Mouse (Mus musculus) CD4-positive, CD25-positive, alpha-beta regulatory T cell, adult 4 months (primary cell): ENCODE data around the gene Enpp7. TPM values are rescaled to one million over a fixed set of nuclear protein-coding genes. Genes with fewer than 3 reads are reported as not detected.

ENCODE experiments used
- ATAC-seq: one replicate; pipeline ENCODE4 v1.8.0; 2017
- polyA plus RNA-seq, 2 experiments: library from polyadenylated mRNA; unstranded; fragments of 100-300 nt; shearing (Covaris generic); gene quantifications; one replicate each; pipeline ENCODE4 v1.2.1; 2017

Gene Enpp7
- not detected for polyA plus RNA-seq

GRCm38 (mm10) chr11:118987999-118988398, at the start of gene Enpp7:
TSS of gene Enpp7 (plus strand) at chr11:118988188.
- ATAC-seq = no peak

DNA sequence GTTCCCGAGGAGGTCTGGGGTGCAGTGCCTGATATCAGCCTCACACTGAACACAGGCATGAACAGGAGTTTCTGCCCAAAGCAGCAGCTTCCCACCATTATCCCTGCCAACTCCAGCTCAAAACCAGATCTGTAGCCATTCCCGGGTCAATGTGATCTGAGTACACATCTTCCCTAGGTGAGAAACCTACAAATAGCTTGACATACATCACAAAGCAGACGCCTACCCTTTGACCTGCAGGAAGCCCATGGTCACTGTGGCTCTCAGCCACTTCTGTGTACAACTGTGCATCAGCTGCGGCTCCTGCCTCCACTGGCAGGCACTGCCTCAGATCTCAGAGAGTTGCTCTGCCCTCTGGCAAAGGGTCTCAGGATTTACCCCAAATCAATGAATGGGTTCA, 48.3 kb upstream of the Enpp7 start:
- ATAC-seq = no peak

GRCm38 (mm10) chr11:118940539-118940938, 47.4 kb upstream of the Enpp7 start:
- no peak for ATAC-seq

DNA sequence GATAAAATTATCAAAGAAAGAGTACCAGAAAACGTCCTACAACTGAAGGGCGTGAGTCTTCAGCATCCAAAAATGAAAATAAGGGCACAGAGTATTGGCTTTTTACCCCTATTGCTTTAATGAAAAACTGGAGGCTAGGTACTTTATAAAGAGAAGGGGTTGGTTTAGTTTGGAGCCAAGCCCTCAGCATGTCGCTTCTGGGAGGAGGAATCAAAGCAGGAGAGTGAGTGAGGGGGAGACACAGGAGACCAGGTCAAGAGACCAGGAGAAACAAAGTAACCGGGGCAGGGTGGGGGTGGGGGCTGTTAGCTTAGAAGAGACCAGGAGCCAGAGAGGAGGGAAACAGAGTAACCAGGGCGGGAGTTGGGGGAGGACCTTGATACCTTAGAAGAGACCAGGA, 46.7 kb upstream of the Enpp7 start:
- ATAC-seq = no peak

DNA sequence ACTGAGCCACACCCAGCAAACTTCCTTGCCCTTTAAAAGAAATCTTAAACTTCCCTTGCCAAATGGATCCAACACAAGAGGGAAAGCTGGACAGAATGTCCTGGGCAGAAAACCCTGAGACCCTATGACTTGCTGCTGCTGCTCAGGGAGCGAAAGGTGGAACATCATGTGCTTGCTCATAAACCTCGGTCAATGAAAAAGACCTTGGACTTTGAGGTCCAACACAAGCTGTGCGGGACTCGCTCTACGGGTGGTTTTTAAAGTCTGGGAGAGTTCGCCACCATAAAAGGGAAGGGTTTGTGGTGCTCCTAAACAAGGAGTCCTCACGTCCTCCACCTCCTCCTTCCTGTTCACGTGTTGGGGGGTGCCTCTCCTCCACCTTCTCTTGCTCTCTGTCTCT, 42.1 kb upstream of the Enpp7 start:
- ATAC-seq = no peak

- no peak for ATAC-seq
Observed at GRCm38 (mm10) chr11:118955016-118955415, 33.0 kb upstream of the Enpp7 start.

DNA sequence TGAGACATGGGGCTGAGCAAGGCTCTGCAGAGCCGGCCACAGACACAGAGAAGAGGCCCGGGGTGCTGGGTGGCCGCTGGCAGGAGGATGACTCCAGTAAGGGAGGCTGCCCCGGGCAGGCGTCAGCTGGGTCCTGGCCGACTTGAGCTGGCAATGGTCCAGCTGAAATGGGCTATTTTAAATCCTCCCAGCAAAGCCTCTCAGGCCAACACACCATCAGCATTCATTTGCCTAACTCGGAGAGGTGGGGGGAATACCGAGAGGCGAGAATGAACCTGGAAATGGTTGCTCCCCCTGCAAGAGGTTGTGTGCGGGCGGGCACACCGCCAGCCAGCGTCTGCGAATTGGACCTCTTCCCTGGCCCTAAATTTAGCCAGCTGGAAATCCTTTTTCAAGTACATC, 30.9 kb upstream of the Enpp7 start:
- no peak for ATAC-seq

GRCm38 (mm10) chr11:118960649-118961048, 27.3 kb upstream of the Enpp7 start:
- no peak for ATAC-seq

DNA sequence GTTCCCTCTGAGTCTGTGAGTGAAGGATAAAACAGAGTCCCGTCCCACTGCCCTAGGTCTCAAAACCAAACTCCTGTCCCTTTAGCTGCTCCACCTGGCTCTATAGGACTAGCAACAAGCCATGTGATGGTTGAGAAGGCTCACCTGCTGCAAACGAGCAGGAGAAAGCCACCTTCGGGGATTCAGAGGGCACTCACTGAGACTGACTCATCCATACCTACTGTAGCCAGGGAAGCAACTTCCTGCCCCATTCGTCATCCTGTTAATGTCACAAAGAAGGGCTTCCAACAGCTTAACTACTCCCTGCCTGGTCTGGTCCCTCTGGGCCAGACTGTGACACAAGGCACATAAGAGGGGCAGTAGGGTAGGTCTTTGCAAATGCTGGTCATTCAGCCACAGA, 25.5 kb upstream of the Enpp7 start:
- no peak for ATAC-seq

GRCm38 (mm10) chr11:118963926-118964325, 24.1 kb upstream of the Enpp7 start:
- ATAC-seq = no peak

DNA sequence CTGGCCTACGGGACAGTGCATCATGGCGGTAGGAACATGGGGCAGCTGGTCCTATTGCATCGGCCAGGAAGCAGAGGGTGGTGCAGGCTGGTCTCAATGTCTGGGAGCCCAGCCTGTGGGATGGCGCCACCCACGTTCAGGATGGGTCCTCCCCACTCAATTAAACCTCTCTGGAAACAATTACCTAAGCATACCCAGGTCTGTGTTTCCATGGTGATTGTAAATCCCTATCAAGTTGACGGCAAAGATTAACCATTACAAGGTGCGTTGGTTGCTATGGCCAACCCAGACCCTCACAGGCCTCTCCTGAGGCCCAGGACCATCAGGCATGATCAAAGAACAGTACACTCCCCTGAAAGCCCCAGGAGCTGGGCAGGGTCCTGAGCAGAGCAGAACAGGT, 22.9 kb upstream of the Enpp7 start:
- ATAC-seq = no peak

- no peak for ATAC-seq
Observed at GRCm38 (mm10) chr11:118971470-118972034, 16.4 kb upstream of the Enpp7 start.

DNA sequence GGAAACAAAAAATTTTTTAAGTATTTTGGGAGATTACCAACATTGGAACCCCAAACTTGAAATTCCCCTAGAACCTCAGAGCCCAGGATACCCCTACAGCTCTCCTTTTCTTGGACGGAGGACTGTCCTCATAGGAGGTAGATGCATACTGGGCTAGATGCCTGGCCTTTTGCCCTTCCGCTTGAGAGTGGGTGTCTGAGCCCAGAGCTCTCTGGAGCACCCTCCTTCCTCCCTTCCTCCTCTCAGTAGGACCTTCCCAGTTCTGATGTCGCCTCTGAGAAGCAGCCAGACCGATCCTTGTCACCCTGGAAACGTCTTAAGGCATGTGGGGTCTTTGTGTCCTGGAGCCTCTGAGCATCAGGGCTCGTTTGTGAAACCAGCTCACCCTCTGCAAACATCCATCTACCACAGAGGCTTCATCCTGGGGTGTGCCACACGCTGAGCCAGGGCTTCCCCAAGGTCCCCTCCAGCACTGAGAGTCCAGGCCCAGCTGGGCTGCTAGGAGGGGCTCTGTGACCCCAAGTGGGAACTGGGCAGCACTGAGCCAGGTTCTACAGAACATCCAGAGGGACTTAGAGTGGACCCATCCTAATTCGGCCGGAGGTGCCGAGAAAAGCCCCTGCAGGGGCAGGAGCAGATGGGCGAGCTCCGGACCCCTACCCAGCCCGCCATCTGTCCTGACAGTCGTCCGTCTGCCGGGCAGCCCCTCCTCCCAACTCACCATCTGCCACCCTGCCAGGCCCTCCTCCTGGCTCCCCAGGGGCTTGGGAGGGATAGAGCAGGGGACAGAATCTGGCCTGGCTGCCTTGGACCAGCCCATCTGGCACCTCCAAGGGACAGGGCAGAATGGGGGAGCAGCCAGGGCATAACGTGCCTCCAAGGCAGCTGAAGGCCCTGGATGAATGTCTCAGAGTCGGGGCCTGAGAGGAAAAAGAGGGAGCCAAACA, 15.3 kb upstream of the Enpp7 start:
- no peak for ATAC-seq

- ATAC-seq = no peak
Observed at GRCm38 (mm10) chr11:118974340-118974739, 13.6 kb upstream of the Enpp7 start.

- ATAC-seq = no peak
Observed at GRCm38 (mm10) chr11:118975427-118975826, 12.6 kb upstream of the Enpp7 start.

DNA sequence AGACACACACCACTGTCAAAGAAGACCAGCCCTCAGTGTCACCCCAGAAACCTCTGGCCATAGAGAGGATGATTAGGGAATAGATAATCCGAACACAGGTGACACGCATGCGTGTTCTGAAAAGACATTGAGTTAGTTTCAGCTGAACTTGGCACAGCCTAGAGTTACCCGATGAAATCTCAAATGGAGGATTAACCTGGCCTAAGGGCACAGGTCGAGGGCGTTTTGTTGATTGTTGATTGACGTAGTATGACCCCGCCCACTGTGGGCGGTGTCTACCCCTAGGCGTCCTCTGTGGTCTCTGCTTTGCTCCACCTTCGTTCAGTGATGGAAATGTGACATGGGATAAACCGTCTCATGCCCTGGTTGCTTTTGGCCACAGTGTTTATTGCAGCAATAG, 12.1 kb upstream of the Enpp7 start:
- peak; percentile 69 for ATAC-seq

GRCm38 (mm10) chr11:118980388-118980787, 7.6 kb upstream of the Enpp7 start:
- peak; percentile 78 for ATAC-seq

- ATAC-seq = no peak
Observed at GRCm38 (mm10) chr11:118981012-118981776, 6.8 kb upstream of the Enpp7 start.

DNA sequence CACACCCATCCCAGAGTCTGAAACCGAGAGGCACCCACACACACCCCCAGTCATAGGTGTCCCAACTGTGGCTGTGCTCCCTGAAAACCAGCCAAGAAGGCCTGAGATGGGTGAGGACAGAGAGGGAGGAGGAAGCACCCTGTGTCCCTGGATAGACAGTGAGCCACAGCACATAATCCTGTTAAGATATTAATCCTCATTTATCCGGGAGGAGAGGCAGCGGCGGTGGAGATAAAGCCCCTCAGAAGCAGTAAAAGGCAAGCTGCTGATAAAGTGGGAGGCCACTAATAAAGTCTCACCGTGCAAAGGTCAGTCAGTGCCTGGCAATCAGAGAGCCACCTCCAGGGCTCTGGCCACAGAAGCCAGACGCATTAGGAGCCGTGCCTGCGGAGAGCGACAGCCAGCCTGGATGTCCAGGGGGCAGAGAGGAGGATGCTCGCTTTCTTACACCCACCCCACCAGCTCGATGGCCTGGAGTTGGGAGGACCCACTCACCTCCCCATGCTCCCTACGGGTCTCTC, 5.3 kb upstream of the Enpp7 start:
- no peak for ATAC-seq

- no peak for ATAC-seq
Observed at GRCm38 (mm10) chr11:118985571-118985970, 2.4 kb upstream of the Enpp7 start.

DNA sequence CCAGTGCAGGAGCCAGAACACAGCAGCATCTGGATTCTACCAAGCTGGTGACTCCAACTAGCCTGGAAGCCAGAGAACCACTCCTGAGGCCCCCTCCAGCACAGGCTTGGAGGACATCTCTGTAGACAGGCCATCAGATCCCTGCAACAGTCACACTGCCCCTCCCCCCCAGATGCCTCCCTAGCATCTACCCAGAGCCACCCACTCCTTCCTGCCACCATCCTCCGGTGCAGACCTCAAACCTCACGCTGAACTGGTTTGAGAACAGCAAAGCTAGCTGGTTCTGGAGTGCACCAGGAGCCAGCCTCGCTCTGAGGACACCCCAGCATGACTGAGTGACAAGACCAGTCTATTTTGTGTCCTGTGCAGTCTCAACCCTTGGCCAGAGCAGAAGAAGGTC, 4.8 kb downstream of the Enpp7 start:
- ATAC-seq = peak; percentile 94

DNA sequence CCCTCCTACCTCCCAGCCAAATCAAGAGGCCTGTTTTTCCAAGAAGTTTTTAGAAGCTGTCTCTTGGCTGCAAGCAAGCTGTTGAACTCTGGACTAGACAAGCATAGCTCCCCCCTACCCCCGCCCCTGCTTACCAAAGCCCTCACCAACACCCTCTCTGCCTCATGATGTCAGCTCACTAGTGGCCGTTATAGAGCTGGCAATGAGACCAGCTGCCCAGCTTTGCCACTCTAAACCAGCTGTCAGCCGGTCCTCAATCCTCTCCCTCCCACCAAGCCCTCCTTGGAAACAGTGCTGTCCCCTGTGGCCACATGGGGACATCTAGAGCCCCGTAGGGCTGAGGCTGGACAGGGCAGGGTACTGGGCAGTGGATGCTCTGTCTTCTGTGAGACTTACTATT, 7.5 kb downstream of the Enpp7 start:
- ATAC-seq = no peak

DNA sequence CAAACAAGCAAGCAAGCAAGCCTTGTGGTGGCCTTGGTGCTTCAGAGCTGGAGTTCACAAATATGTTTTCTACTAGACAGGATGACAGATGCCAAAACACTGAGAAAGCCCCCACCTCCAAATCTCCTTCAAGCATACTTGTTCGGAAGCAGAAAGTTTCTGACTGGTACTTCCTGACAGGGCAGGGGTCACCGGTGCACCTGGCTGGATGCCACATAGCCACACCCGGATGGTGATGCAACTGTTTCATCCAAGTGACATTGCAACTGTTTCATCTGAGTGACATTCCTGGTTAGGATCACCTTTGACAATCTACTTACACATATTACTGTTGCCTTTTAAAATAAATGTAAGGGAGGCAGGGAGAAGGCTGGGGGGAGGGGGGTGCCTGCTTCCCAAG, 9.2 kb downstream of the Enpp7 start:
- ATAC-seq = no peak
